Mouse (Mus musculus): ENCODE measurements around the gene Mamstr. TPM values are rescaled to one million over a fixed set of nuclear protein-coding genes. Genes with fewer than 3 reads are reported as not detected.
"Not testable (repeated sequence)": the region's sequence is repeated elsewhere in the genome, so short reads cannot be mapped to it uniquely, and the experiment has no call there.

The Mamstr gene
- polyA plus RNA-seq, 1 experiment from 2014 or later, result 2.8 TPM

DNA sequence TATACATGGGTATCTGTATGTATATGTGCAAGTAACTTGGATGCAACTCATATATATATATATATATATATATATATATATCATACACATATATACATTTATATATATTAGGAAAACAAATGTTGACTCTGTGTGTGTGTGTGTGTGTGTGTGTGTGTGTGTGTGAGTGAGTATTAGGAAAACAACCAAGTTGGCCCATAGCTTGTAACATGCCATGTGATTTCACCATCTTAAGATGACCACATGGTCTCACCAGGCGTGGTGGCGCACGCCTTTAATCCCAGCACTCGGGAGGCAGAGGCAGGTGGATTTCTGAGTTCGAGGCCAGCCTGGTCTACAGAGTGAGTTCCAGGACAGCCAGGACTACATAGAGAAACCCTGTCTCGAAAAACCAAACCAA lies 21.9 kb downstream of the Mamstr start:
- 86% methylated on average over 6 of the region's 6 CpGs for WGBS
- H3K9me3 ChIP-seq (ENCODE audit: control insufficient read depth, low read length); H3K4me1 ChIP-seq (replicated peaks; ENCODE audit: control insufficient read depth, insufficient read depth, low read length); H3K27me3 ChIP-seq (replicated peaks; ENCODE audit: control insufficient read depth, insufficient read depth, low read length); H3K9ac ChIP-seq (replicated peaks; ENCODE audit: low read depth, low read length); ATAC-seq; H3K4me3 ChIP-seq (replicated peaks; ENCODE audit: low read length); H3K36me3 ChIP-seq (ENCODE audit: control insufficient read depth, insufficient read depth); H3K27ac ChIP-seq (ENCODE audit: low read length); H3K4me2 ChIP-seq (ENCODE audit: low read length): not testable (repeated sequence)

- no peaks in the 10 kb centered on the region for H3K4me1 ChIP-seq (replicated peaks; ENCODE audit: control insufficient read depth, insufficient read depth, low read length)
- H3K9me3 ChIP-seq (ENCODE audit: control insufficient read depth, low read length), result no peaks in the 10 kb centered on the region
- no peak overlapping the region for H3K27ac ChIP-seq (ENCODE audit: low read length)
- no peak overlapping the region for H3K4me3 ChIP-seq (replicated peaks; ENCODE audit: low read length)
- WGBS, result 66% methylated on average over 13 of the region's 13 CpGs
- no peak overlapping the region for H3K9ac ChIP-seq (replicated peaks; ENCODE audit: low read depth, low read length)
- H3K4me2 ChIP-seq (ENCODE audit: low read length), result no peak overlapping the region
- no peaks in the 10 kb centered on the region for H3K27me3 ChIP-seq (replicated peaks; ENCODE audit: control insufficient read depth, insufficient read depth, low read length)
- no peak for ATAC-seq
- H3K36me3 ChIP-seq (ENCODE audit: control insufficient read depth, insufficient read depth), result no peaks in the 10 kb centered on the region
Measured at GRCm38 (mm10) chr7:45665303-45666138, 25.7 kb downstream of the Mamstr start.

DNA sequence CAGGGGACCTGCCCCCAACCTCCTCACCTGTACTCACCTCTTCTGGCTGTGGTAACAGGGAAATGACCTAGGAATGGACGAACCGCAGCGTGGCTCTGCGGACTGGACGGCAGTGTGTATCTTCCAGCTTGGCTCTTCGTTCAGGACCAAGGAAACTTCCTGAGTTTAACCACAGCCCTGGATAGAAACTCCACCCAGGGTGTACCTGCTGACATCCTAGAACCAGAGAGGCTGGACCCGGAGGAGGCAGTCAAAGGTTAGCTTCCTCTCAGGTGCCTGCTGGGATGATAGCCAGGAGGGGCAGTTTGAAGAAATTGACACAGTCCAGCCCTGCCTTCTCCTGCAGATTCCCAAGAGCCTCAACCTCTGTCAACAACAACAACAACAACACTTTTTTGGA lies 26.4 kb downstream of the Mamstr start, which contains the start of gene Fut2:
Gene Fut2, minus strand, starts transcription at position 234 of the 400 bp plus-strand sequence.
- Histone ChIP-seq H3K27ac (ENCODE audit: low read length) (no peak within 1 kb of the TSS), H3K4me2 (ENCODE audit: low read length) (no peak within 1 kb of the TSS), H3K4me3 (replicated peaks; ENCODE audit: low read length) (no peak within 1 kb of the TSS), H3K9ac (replicated peaks; ENCODE audit: low read depth, low read length) (no peak within 1 kb of the TSS), H3K27me3 (replicated peaks; ENCODE audit: control insufficient read depth, insufficient read depth, low read length) (no peaks in the 10 kb centered on the region), H3K36me3 (ENCODE audit: control insufficient read depth, insufficient read depth) (no peaks in the 10 kb centered on the region), H3K9me3 (ENCODE audit: control insufficient read depth, low read length) (no peaks in the 10 kb centered on the region), H3K4me1 (replicated peaks; ENCODE audit: control insufficient read depth, insufficient read depth, low read length) (no peaks in the 10 kb centered on the region)
- ATAC-seq, result no peak
- 88% methylated on average over 7 of the region's 7 CpGs for WGBS

GRCm38 (mm10) chr7:45667761-45668160 lies 28.0 kb downstream of the Mamstr start:
- whole genome bisulfite sequencing, result 68% methylated on average over 14 of the region's 14 CpGs
- Histone ChIP-seq H3K27me3 (replicated peaks; ENCODE audit: control insufficient read depth, insufficient read depth, low read length) (no peaks in the 10 kb centered on the region), H3K9ac (replicated peaks; ENCODE audit: low read depth, low read length) (no peak overlapping the region), H3K27ac (ENCODE audit: low read length) (no peak overlapping the region), H3K9me3 (ENCODE audit: control insufficient read depth, low read length) (no peaks in the 10 kb centered on the region), H3K4me1 (replicated peaks; ENCODE audit: control insufficient read depth, insufficient read depth, low read length) (no peaks in the 10 kb centered on the region), H3K36me3 (ENCODE audit: control insufficient read depth, insufficient read depth) (no peaks in the 10 kb centered on the region), H3K4me3 (replicated peaks; ENCODE audit: low read length) (no peak overlapping the region), H3K4me2 (ENCODE audit: low read length) (no peak overlapping the region)
- ATAC-seq, result no peak

DNA sequence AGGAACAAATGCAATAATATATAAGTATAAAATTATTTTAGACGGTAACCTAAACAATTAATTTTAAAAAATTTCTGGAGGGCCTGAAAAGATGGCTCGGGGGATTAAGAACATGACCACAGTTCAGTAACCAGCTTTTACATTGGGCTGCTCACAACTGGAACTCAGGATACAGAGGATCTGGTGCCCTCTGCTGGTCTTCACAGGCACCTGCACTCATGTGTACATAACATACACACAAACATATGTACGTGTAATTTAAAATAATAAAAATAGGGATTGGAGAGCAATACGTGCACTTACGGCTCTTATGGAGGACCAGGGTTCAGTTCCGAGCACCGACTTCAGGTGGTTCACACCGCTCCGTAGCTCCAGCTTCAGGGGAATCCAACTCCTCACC lies 29.1 kb downstream of the Mamstr start:
- H3K4me2 ChIP-seq (ENCODE audit: low read length), result no peak overlapping the region
- H3K9ac ChIP-seq (replicated peaks; ENCODE audit: low read depth, low read length), result no peak overlapping the region
- H3K27ac ChIP-seq (ENCODE audit: low read length), result no peak overlapping the region
- no peaks in the 10 kb centered on the region for H3K4me1 ChIP-seq (replicated peaks; ENCODE audit: control insufficient read depth, insufficient read depth, low read length)
- no peak overlapping the region for H3K4me3 ChIP-seq (replicated peaks; ENCODE audit: low read length)
- no peaks in the 10 kb centered on the region for H3K36me3 ChIP-seq (ENCODE audit: control insufficient read depth, insufficient read depth)
- no peak for ATAC-seq
- no peaks in the 10 kb centered on the region for H3K9me3 ChIP-seq (ENCODE audit: control insufficient read depth, low read length)
- H3K27me3 ChIP-seq (replicated peaks; ENCODE audit: control insufficient read depth, insufficient read depth, low read length), result no peaks in the 10 kb centered on the region
- 97% methylated on average over 9 of the region's 9 CpGs for WGBS

DNA sequence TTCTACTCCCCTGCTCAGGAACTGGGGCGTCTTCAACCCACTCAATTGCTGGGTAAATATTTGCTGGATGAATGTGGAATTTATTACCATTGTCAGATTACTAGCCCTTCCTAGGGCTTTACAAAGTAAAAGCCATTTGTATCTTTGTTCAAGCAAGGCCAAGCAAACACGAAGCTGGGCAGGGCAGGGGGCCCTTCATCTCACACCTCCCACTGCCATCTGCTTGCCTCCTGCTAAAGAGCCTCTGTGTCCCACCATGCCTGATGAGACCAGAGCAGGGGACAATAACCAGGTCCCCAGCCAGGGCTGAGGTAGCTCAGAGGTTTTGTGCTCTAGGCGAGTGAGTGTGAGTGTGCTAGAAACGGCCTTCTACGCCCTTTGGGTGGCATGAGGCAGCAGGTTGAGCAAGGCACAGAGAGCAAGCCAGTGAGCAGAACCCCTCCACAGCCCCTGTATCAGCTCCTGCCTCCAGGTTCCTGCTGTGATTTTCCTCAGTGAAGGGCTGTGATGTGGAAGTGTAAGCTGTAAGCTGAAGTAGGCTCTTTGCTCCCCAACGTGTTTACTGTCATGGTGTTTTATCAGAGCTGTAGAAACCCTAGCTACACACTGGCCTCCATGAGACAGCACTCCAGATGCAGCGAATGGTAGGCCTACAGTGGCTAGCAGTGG lies 38.0 kb downstream of the Mamstr start:
- no peaks in the 10 kb centered on the region for H3K36me3 ChIP-seq (ENCODE audit: control insufficient read depth, insufficient read depth)
- H3K9ac ChIP-seq (replicated peaks; ENCODE audit: low read depth, low read length), result no peak overlapping the region
- 80% methylated on average over 7 of the region's 7 CpGs for WGBS
- peaks cover 3% of the 10 kb centered on the region for H3K4me1 ChIP-seq (replicated peaks; ENCODE audit: control insufficient read depth, insufficient read depth, low read length)
- no peak for ATAC-seq
- H3K4me3 ChIP-seq (replicated peaks; ENCODE audit: low read length), result no peak overlapping the region
- H3K9me3 ChIP-seq (ENCODE audit: control insufficient read depth, low read length), result no peaks in the 10 kb centered on the region
- no peak overlapping the region for H3K27ac ChIP-seq (ENCODE audit: low read length)
- no peaks in the 10 kb centered on the region for H3K27me3 ChIP-seq (replicated peaks; ENCODE audit: control insufficient read depth, insufficient read depth, low read length)
- no peak overlapping the region for H3K4me2 ChIP-seq (ENCODE audit: low read length)

DNA sequence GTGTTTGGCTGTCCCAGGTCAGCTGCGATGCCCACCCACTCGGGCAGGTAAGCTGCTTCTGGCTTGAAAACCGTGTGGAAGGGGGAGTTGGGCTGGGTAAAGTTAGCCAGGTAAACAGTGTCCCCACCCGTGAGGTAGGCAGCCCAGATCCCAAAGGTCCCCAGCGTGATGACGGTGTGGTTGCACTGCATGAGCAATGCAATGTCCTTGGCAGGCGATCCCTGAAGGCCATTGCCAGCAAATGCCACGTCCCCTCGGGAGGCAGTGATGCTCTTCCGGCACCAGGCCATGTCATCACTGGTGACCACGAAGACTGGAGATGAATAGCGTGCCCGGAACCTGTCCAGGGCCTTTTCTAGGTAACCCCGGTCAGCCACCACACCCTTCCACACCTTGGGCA lies 38.7 kb downstream of the Mamstr start:
- Histone ChIP-seq H3K9me3 (ENCODE audit: control insufficient read depth, low read length) (no peaks in the 10 kb centered on the region), H3K4me1 (replicated peaks; ENCODE audit: control insufficient read depth, insufficient read depth, low read length) (peaks cover 7% of the 10 kb centered on the region), H3K4me3 (replicated peaks; ENCODE audit: low read length) (no peak overlapping the region), H3K36me3 (ENCODE audit: control insufficient read depth, insufficient read depth) (no peaks in the 10 kb centered on the region), H3K4me2 (ENCODE audit: low read length) (no peak overlapping the region), H3K27me3 (replicated peaks; ENCODE audit: control insufficient read depth, insufficient read depth, low read length) (no peaks in the 10 kb centered on the region), H3K9ac (replicated peaks; ENCODE audit: low read depth, low read length) (no peak overlapping the region), H3K27ac (ENCODE audit: low read length) (no peak overlapping the region)
- WGBS, result 94% methylated on average over 14 of the region's 14 CpGs
- ATAC-seq, result no peak

DNA sequence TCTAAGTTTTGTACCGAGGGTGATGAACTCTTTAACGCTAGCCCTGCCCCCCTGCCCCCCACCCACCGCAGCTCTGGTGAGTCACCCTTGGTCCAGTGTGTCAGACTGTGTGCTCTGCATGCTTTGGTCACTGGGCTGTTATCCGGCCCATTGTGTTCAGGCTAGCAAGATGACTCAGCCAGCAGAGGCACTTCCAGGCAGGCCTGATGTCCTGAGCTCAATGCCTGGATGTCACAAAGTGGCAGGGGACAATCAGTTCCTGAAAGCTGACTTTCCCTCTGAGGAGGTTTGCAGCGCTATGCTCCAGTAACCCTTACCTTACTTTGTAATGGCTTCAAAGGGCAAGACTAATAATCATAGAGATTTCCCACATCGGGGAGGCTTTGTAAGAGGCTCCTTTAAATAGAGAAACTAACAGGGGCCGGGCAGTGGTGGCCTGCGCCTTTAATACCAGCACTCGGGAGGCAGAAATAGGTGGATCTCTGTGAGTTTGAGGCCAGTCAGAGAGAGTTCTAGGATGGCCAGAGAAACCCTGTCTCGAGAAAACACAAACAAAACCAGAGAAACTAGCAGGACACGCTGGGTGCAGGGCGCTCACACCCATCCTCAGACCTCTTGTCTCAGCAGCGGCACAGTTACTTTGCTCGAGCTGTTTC lies 40.3 kb downstream of the Mamstr start:
- Histone ChIP-seq H3K36me3 (ENCODE audit: control insufficient read depth, insufficient read depth) (no peaks in the 10 kb centered on the region), H3K9ac (replicated peaks; ENCODE audit: low read depth, low read length) (no peak overlapping the region), H3K27ac (ENCODE audit: low read length) (no peak overlapping the region), H3K27me3 (replicated peaks; ENCODE audit: control insufficient read depth, insufficient read depth, low read length) (no peaks in the 10 kb centered on the region), H3K4me3 (replicated peaks; ENCODE audit: low read length) (no peak overlapping the region), H3K4me2 (ENCODE audit: low read length) (no peak overlapping the region), H3K9me3 (ENCODE audit: control insufficient read depth, low read length) (no peaks in the 10 kb centered on the region), H3K4me1 (replicated peaks; ENCODE audit: control insufficient read depth, insufficient read depth, low read length) (peaks cover 7% of the 10 kb centered on the region)
- ATAC-seq, result no peak
- WGBS, result 68% methylated on average over 14 of the region's 14 CpGs

DNA sequence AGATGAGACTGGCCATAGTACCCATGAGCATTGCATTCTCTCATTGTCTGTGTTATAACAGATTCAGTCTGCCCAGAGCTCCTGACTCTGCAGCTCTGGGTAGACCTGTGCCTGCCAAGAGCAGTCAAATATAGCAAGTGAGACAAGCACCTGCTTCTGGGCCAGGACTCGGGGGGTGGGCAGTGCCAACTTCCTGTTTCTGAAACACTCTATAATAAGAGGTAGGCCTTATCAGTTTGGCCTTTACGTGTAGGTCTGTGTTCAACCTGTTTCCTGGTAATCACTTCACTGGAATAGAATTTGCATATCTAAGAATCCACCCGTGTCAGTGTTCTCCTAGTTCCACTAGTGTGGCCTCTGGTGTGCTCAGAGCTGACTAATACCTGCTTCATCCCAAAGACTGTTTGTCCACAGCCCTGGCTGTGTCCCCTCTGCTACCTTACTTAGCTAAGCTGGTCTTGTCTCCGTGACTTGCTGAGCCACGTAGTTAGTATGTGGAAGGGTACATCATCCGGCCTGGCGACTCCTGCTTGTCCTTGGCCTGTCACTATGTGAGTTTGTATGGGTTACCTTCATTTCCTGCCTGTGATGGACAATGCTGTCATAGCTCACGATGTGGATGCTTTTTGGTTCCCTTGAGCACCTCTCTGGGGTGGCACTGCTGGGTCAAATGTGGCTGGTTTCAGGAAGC lies 41.4 kb downstream of the Mamstr start:
- no peak for ATAC-seq
- no peak overlapping the region for H3K27ac ChIP-seq (ENCODE audit: low read length)
- H3K4me2 ChIP-seq (ENCODE audit: low read length), result no peak overlapping the region
- WGBS, result 87% methylated on average over 8 of the region's 8 CpGs
- H3K4me3 ChIP-seq (replicated peaks; ENCODE audit: low read length), result no peak overlapping the region
- no peaks in the 10 kb centered on the region for H3K27me3 ChIP-seq (replicated peaks; ENCODE audit: control insufficient read depth, insufficient read depth, low read length)
- peaks cover 7% of the 10 kb centered on the region for H3K4me1 ChIP-seq (replicated peaks; ENCODE audit: control insufficient read depth, insufficient read depth, low read length)
- H3K36me3 ChIP-seq (ENCODE audit: control insufficient read depth, insufficient read depth), result no peaks in the 10 kb centered on the region
- H3K9ac ChIP-seq (replicated peaks; ENCODE audit: low read depth, low read length), result no peak overlapping the region
- H3K9me3 ChIP-seq (ENCODE audit: control insufficient read depth, low read length), result no peaks in the 10 kb centered on the region

Measured in forebrain, embryonic 16.5 days (tissue).